Mouse (Mus musculus): ENCODE data around the gene Kif3c. TPM values are rescaled to one million over a fixed set of nuclear protein-coding genes. Genes with fewer than 3 reads are reported as not detected.
"Not testable (repeated sequence)": the region's sequence is repeated elsewhere in the genome, so short reads cannot be mapped to it uniquely, and the experiment has no call there.

Gene Kif3c
- polyA plus RNA-seq, 2 experiments, result 0.42 to 0.61 TPM

- TF ChIP-seq CTCF (IDR thresholded peaks at IDR 0.05; ENCODE audit: low read depth), result no peak
- TF ChIP-seq EP300 (IDR thresholded peaks at IDR 0.05; ENCODE audit: low read depth), result no peak
- H3K27ac ChIP-seq, result no peak overlapping the region
- no peak overlapping the region for H3K4me2 ChIP-seq (ENCODE audit: low read depth)
- peaks cover 0 to 5% of the 10 kb centered on the region in 2 experiments; a peak in 1 of 4 replicates for H3K4me1 ChIP-seq (replicated peaks; ENCODE audit: control insufficient read depth in 2 of 2, insufficient read depth in 2 of 2, low read length in 1 of 2)
- DNase-seq (ENCODE audit: low read depth in 3 of 3, low spot score in 3 of 3), result no peak
- whole genome bisulfite sequencing (ENCODE audit: insufficient replicate concordance), result 67% methylated on average over 1 of the region's 1 CpGs
- no peaks in the 10 kb centered on the region for H3K9me3 ChIP-seq (ENCODE audit: control insufficient read depth, low read length)
- H3K9ac ChIP-seq (replicated peaks), result no peak overlapping the region
- H3K27me3 ChIP-seq (ENCODE audit: control insufficient read depth, insufficient read depth, low read length), result no peaks in the 10 kb centered on the region
- H3K4me3 ChIP-seq (ENCODE audit: insufficient read depth in 1 of 2, low read depth in 2 of 2, low read length in 2 of 2), result no peak overlapping the region
- no peaks in the 10 kb centered on the region for H3K36me3 ChIP-seq (replicated peaks; ENCODE audit: control insufficient read depth, insufficient read depth, low read depth)
- no peak for ATAC-seq (ENCODE audit: insufficient read depth)
Measured at GRCm38 (mm10) chr12:3391276-3391675, 26.3 kb downstream of the Kif3c start.

GRCm38 (mm10) chr12:3393140-3393539, 28.2 kb downstream of the Kif3c start:
- DNase-seq (ENCODE audit: low read depth in 3 of 3, low spot score in 3 of 3) (no peak), ATAC-seq (ENCODE audit: insufficient read depth) (no peak)
- WGBS (ENCODE audit: insufficient replicate concordance), result 61% methylated on average over 4 of the region's 4 CpGs
- no peak overlapping the region for H3K4me3 ChIP-seq (ENCODE audit: insufficient read depth in 1 of 2, low read depth in 2 of 2, low read length in 2 of 2)
- peaks cover 0 to 5% of the 10 kb centered on the region in 2 experiments; a peak in 1 of 4 replicates for H3K4me1 ChIP-seq (replicated peaks; ENCODE audit: control insufficient read depth in 2 of 2, insufficient read depth in 2 of 2, low read length in 1 of 2)
- no peaks in the 10 kb centered on the region for H3K36me3 ChIP-seq (replicated peaks; ENCODE audit: control insufficient read depth, insufficient read depth, low read depth)
- TF ChIP-seq EP300 (IDR thresholded peaks at IDR 0.05; ENCODE audit: low read depth), result no peak
- H3K4me2 ChIP-seq (ENCODE audit: low read depth), result no peak overlapping the region
- H3K27ac ChIP-seq, result no peak overlapping the region
- no peak overlapping the region for H3K9ac ChIP-seq (replicated peaks)
- H3K9me3 ChIP-seq (ENCODE audit: control insufficient read depth, low read length), result no peaks in the 10 kb centered on the region
- no peaks in the 10 kb centered on the region for H3K27me3 ChIP-seq (ENCODE audit: control insufficient read depth, insufficient read depth, low read length)

- ATAC-seq (ENCODE audit: insufficient read depth), result no peak
Measured at GRCm38 (mm10) chr12:3396931-3397330, 32.0 kb downstream of the Kif3c start.

GRCm38 (mm10) chr12:3405662-3406061, 40.7 kb downstream of the Kif3c start:
- not testable (repeated sequence) for H3K9me3 ChIP-seq (ENCODE audit: control insufficient read depth, low read length); H3K27ac ChIP-seq; H3K36me3 ChIP-seq (replicated peaks; ENCODE audit: control insufficient read depth, insufficient read depth, low read depth); H3K27me3 ChIP-seq (ENCODE audit: control insufficient read depth, insufficient read depth, low read length); H3K9ac ChIP-seq (replicated peaks); H3K4me1 ChIP-seq (replicated peaks; ENCODE audit: control insufficient read depth in 2 of 2, insufficient read depth in 2 of 2, low read length in 1 of 2); H3K4me3 ChIP-seq (ENCODE audit: insufficient read depth in 1 of 2, low read depth in 2 of 2, low read length in 2 of 2); ATAC-seq (ENCODE audit: insufficient read depth); DNase-seq (ENCODE audit: low read depth in 3 of 3, low spot score in 3 of 3); H3K4me2 ChIP-seq (ENCODE audit: low read depth)
- WGBS (ENCODE audit: insufficient replicate concordance), result 74% methylated on average over 3 of the region's 3 CpGs

More at GRCm38 (mm10) chr12:3396931-3397330, 32.0 kb downstream of the Kif3c start:
- Histone ChIP-seq H3K4me1 (replicated peaks; ENCODE audit: control insufficient read depth in 2 of 2, insufficient read depth in 2 of 2, low read length in 1 of 2) (no peaks in the 10 kb centered on the region), H3K36me3 (replicated peaks; ENCODE audit: control insufficient read depth, insufficient read depth, low read depth) (no peaks in the 10 kb centered on the region), H3K4me2 (ENCODE audit: low read depth) (no peak overlapping the region), H3K9me3 (ENCODE audit: control insufficient read depth, low read length) (no peaks in the 10 kb centered on the region), H3K27ac (no peak overlapping the region), H3K27me3 (ENCODE audit: control insufficient read depth, insufficient read depth, low read length) (no peaks in the 10 kb centered on the region), H3K4me3 (ENCODE audit: insufficient read depth in 1 of 2, low read depth in 2 of 2, low read length in 2 of 2) (no peak overlapping the region), H3K9ac (replicated peaks) (no peak overlapping the region)
- DNase-seq (ENCODE audit: low read depth in 3 of 3, low spot score in 3 of 3), result no peak
- 73% methylated on average over 8 of the region's 8 CpGs for WGBS (ENCODE audit: insufficient replicate concordance)
- TF ChIP-seq CTCF (IDR thresholded peaks at IDR 0.05; ENCODE audit: low read depth), result no peak
- TF ChIP-seq EP300 (IDR thresholded peaks at IDR 0.05; ENCODE audit: low read depth), result no peak

- no peak overlapping the region for H3K4me3 ChIP-seq (ENCODE audit: insufficient read depth in 1 of 2, low read depth in 2 of 2, low read length in 2 of 2)
- TF ChIP-seq EP300 (IDR thresholded peaks at IDR 0.05; ENCODE audit: low read depth) (no peak), CTCF (IDR thresholded peaks at IDR 0.05; ENCODE audit: low read depth) (no peak)
- no peaks in the 10 kb centered on the region for H3K27me3 ChIP-seq (ENCODE audit: control insufficient read depth, insufficient read depth, low read length)
- ATAC-seq (ENCODE audit: insufficient read depth) (no peak), DNase-seq (ENCODE audit: low read depth in 3 of 3, low spot score in 3 of 3) (no peak)
- no peaks in the 10 kb centered on the region; the same call in 1 of the 2 replicates for H3K36me3 ChIP-seq (replicated peaks; ENCODE audit: control insufficient read depth, insufficient read depth, low read depth)
- H3K9me3 ChIP-seq (ENCODE audit: control insufficient read depth, low read length), result no peaks in the 10 kb centered on the region
- no peak overlapping the region for H3K27ac ChIP-seq
- H3K9ac ChIP-seq (replicated peaks), result no peak overlapping the region
- no peak overlapping the region for H3K4me2 ChIP-seq (ENCODE audit: low read depth)
- 74% methylated on average over 6 of the region's 6 CpGs for WGBS (ENCODE audit: insufficient replicate concordance)
- H3K4me1 ChIP-seq (replicated peaks; ENCODE audit: control insufficient read depth in 2 of 2, insufficient read depth in 2 of 2, low read length in 1 of 2), result no peaks in the 10 kb centered on the region
Measured at GRCm38 (mm10) chr12:3406585-3406984, 41.7 kb downstream of the Kif3c start.
